Comparison of ENCODE assay signal across 16 mouse cellular contexts in genomic region chr11:28397166-28397565, GRCm38 (mm10). TPM values are rescaled to one million over a fixed set of nuclear protein-coding genes. Genes with fewer than 3 reads are reported as not detected.
"Had no signal": no experiment of that assay in that cellular context is flagged by ENCODE, and none has a peak within 500 bp of the region (broad histone marks: within the 10 kb centered on the region; RNA-seq: fewer than 3 reads in every experiment).

No protein-coding gene starts in this region.

- H3K9ac ChIP-seq: limb, embryonic 12.5 days; liver, embryonic 13.5 days; liver, postnatal 0 days; lung, embryonic 15.5 days; midbrain, embryonic 13.5 days; neural tube, embryonic 15.5 days had no signal

- DNase-seq: kidney, adult 11 months; kidney, postnatal 10 days; liver; liver, embryonic 13.5 days; liver, postnatal 0 days; lung, postnatal 14 days; right cerebral cortex, adult 18-20 months; right cerebral cortex, postnatal 25 days; thymus, postnatal 4 days had no signal

- H3K4me3 ChIP-seq: limb, embryonic 12.5 days; liver, embryonic 13.5 days; lung, embryonic 15.5 days; midbrain, embryonic 13.5 days; neural tube, embryonic 15.5 days had no signal

- ATAC-seq: liver, postnatal 0 days; midbrain, embryonic 13.5 days had no signal

- H3K27ac ChIP-seq: limb, embryonic 12.5 days; liver, embryonic 13.5 days; lung, embryonic 15.5 days; macrophage; midbrain, embryonic 13.5 days; neural tube, embryonic 15.5 days had no signal

- H3K36me3 ChIP-seq: limb, embryonic 12.5 days; liver, embryonic 13.5 days; lung, embryonic 15.5 days; midbrain, embryonic 13.5 days; neural tube, embryonic 15.5 days had no signal

- H3K9me3 ChIP-seq: limb, embryonic 12.5 days; liver, embryonic 13.5 days; lung, embryonic 15.5 days; midbrain, embryonic 13.5 days; neural tube, embryonic 15.5 days had no signal

- H3K4me2 ChIP-seq: limb, embryonic 12.5 days; liver, embryonic 13.5 days; lung, embryonic 15.5 days; midbrain, embryonic 13.5 days; neural tube, embryonic 15.5 days had no signal

- H3K27me3 ChIP-seq: limb, embryonic 12.5 days; liver, embryonic 13.5 days; lung, embryonic 15.5 days; midbrain, embryonic 13.5 days; neural tube, embryonic 15.5 days had no signal

- H3K4me1 ChIP-seq: limb, embryonic 12.5 days; liver, embryonic 13.5 days; lung, embryonic 15.5 days; midbrain, embryonic 13.5 days; neural tube, embryonic 15.5 days had no signal

RNA-seq across cellular contexts. Expression of gene Gm6685, which starts 57.5 kb away (rescaled TPM):
- polyA plus RNA-seq: limb, embryonic 12.5 days; liver, embryonic 13.5 days; liver, postnatal 0 days; macrophage; midbrain, postnatal 0 days; stomach, embryonic 16.5 days had no signal
